Mouse (Mus musculus) hindbrain, embryonic 13.5 days (tissue): Measurements from ENCODE around the gene Efr3b. TPM values are rescaled to one million over a fixed set of nuclear protein-coding genes. Genes with fewer than 3 reads are reported as not detected.
A peak's percentile ranks its signal among the peaks of the same experiment; 100 is the strongest.
"Not testable (repeated sequence)": the region's sequence is repeated elsewhere in the genome, so short reads cannot be mapped to it uniquely, and the experiment has no call there.

Experiments used
- ATAC-seq: fragments of 200-750 bp; cut with Nextera tagmentation; 2 replicates; pipeline ENCODE4 v1.8.0; 2017; ENCODE audit warnings: moderate TSS enrichment; ENCODE audit not compliant: low FRiP score
- H3K27ac ChIP-seq: fragments of 300-500 bp; sonication (generic); 2 replicates; pipeline ENCODE4 v1.5.1; 2015; ENCODE audit warnings: inconsistent platforms, mild to moderate bottlenecking, moderate library complexity
- H3K27me3 ChIP-seq: fragments of 300-500 bp; sonication (generic); 2 replicates; pipeline ENCODE4 v1.6.1; 2015; ENCODE audit warnings: mild to moderate bottlenecking, inconsistent platforms
- H3K36me3 ChIP-seq: fragments of 300-500 bp; sonication (generic); 2 replicates; pipeline ENCODE4 v1.6.1; 2015; ENCODE audit warnings: mild to moderate bottlenecking, inconsistent platforms
- H3K4me1 ChIP-seq: fragments of 300-500 bp; sonication (generic); replicated peaks from 2 replicates; pipeline ENCODE4 v1.6.1; 2015; ENCODE audit warnings: inconsistent platforms
- H3K4me2 ChIP-seq: fragments of 300-500 bp; sonication (generic); 2 replicates; pipeline ENCODE4 v1.6.1; 2015; ENCODE audit warnings: inconsistent platforms, mild to moderate bottlenecking, moderate library complexity
- H3K4me3 ChIP-seq: fragments of 300-500 bp; sonication (generic); 2 replicates; pipeline ENCODE4 v1.5.1; 2015; ENCODE audit warnings: mild to moderate bottlenecking, inconsistent platforms
- H3K9ac ChIP-seq: fragments of 300-500 bp; sonication (generic); 2 replicates; pipeline ENCODE4 v1.6.1; 2015; ENCODE audit warnings: mild to moderate bottlenecking, inconsistent platforms
- H3K9me3 ChIP-seq: fragments of 300-500 bp; sonication (generic); 2 replicates; pipeline ENCODE4 v1.6.1; 2016; ENCODE audit warnings: inconsistent platforms
- WGBS: fragments of 180-500 bp; shearing (Covaris S2); methylation state at CpG from one replicate; pipeline ENCODE4 v1.1.7; 2015; 5-methylcytosine and 5-hydroxymethylcytosine counted together
- polyA plus RNA-seq: library from polyadenylated mRNA; unstranded; fragments of >200 nt; fragmentation: Nextera tagmentation; extraction: Ambion mirVana; gene quantifications from 2 replicates; pipeline ENCODE4 v1.2.1, GENCODE M21; 2015

Efr3b gene
- polyA plus RNA-seq, 1 experiment from 2014 or later = 36.2 TPM

GRCm38 (mm10) chr12:4006079-4006478, 32.6 kb downstream of the Efr3b start:
- ATAC-seq = peak; percentile 50; the same call in 1 of the 2 replicates
- H3K4me1 ChIP-seq = peaks cover 49% of the 10 kb centered on the region
- WGBS = 82% methylated on average over 7 of the region's 7 CpGs

GRCm38 (mm10) chr12:4004648-4005047, 34.1 kb downstream of the Efr3b start:
- Histone ChIP-seq H3K4me3 (no peak overlapping the region), H3K4me1 (peaks cover 41% of the 10 kb centered on the region), H3K4me2 (no peak overlapping the region), H3K36me3 (peaks cover 12% of the 10 kb centered on the region), H3K9ac (no peak overlapping the region), H3K9me3 (no peaks in the 10 kb centered on the region), H3K27ac (no peak overlapping the region), H3K27me3 (no peaks in the 10 kb centered on the region)
- 8% methylated on average over 6 of the region's 6 CpGs for WGBS
- no peak for ATAC-seq

More at GRCm38 (mm10) chr12:4006079-4006478, 32.6 kb downstream of the Efr3b start:
- no peaks in the 10 kb centered on the region for H3K9me3 ChIP-seq
- no peaks in the 10 kb centered on the region for H3K36me3 ChIP-seq
- H3K4me2 ChIP-seq = no peak overlapping the region
- no peaks in the 10 kb centered on the region for H3K27me3 ChIP-seq
- no peak overlapping the region for H3K4me3 ChIP-seq
- 0 out of 2 replicates have a peak overlapping the region, but pooled peaks have one; percentile 12 for H3K27ac ChIP-seq
- H3K9ac ChIP-seq = no peak overlapping the region

- ATAC-seq = no peak
- Histone ChIP-seq H3K9ac (no peak overlapping the region), H3K27me3 (no peaks in the 10 kb centered on the region), H3K9me3 (no peaks in the 10 kb centered on the region), H3K4me2 (no peak overlapping the region), H3K4me3 (no peak overlapping the region), H3K36me3 (peaks cover 40% of the 10 kb centered on the region), H3K27ac (no peak overlapping the region), H3K4me1 (0 out of 2 replicates have a peak, but pooled peaks cover 2% of the 10 kb centered on the region)
- 97% methylated on average over 5 of the region's 5 CpGs for WGBS
Observed at GRCm38 (mm10) chr12:4000406-4000805, 38.3 kb downstream of the Efr3b start.

- Histone ChIP-seq H3K4me2 (no peak overlapping the region), H3K27me3 (no peaks in the 10 kb centered on the region), H3K27ac (no peak overlapping the region), H3K4me1 (no peaks in the 10 kb centered on the region), H3K9ac (no peak overlapping the region), H3K4me3 (no peak overlapping the region), H3K36me3 (peaks cover 52% of the 10 kb centered on the region), H3K9me3 (no peaks in the 10 kb centered on the region)
- 83% methylated on average over 9 of the region's 9 CpGs for WGBS
- no peak for ATAC-seq
Observed at GRCm38 (mm10) chr12:3996749-3997148, 42.0 kb downstream of the Efr3b start.

- peaks cover 21% of the 10 kb centered on the region for H3K36me3 ChIP-seq
- H3K27ac ChIP-seq = no peak overlapping the region
- no peak overlapping the region for H3K9ac ChIP-seq
- H3K4me2 ChIP-seq = no peak overlapping the region
- peaks cover 6% of the 10 kb centered on the region for H3K4me1 ChIP-seq
- H3K4me3 ChIP-seq = no peak overlapping the region
- no peak for ATAC-seq
- no peaks in the 10 kb centered on the region for H3K27me3 ChIP-seq
- no peaks in the 10 kb centered on the region for H3K9me3 ChIP-seq
- 58% methylated on average over 3 of the region's 3 CpGs for WGBS
Observed at GRCm38 (mm10) chr12:3991047-3991446, 47.7 kb downstream of the Efr3b start.

- Histone ChIP-seq H3K9ac (no peak overlapping the region), H3K27ac (no peak overlapping the region), H3K9me3 (no peaks in the 10 kb centered on the region), H3K27me3 (no peaks in the 10 kb centered on the region), H3K4me1 (peaks cover 6% of the 10 kb centered on the region), H3K4me3 (no peak overlapping the region), H3K36me3 (peaks cover 19% of the 10 kb centered on the region), H3K4me2 (no peak overlapping the region)
- 14% methylated on average over 2 of the region's 2 CpGs for WGBS
- no peak for ATAC-seq
Observed at GRCm38 (mm10) chr12:3989943-3990342, 48.8 kb downstream of the Efr3b start.

GRCm38 (mm10) chr12:3984446-3984845, 54.3 kb downstream of the Efr3b start:
- peaks cover 33% of the 10 kb centered on the region for H3K36me3 ChIP-seq
- WGBS = 87% methylated on average over 9 of the region's 9 CpGs
- no peak overlapping the region for H3K9ac ChIP-seq

GRCm38 (mm10) chr12:3983736-3984135, 55.0 kb downstream of the Efr3b start:
- peaks cover 6% of the 10 kb centered on the region; the same call in 1 of the 2 replicates for H3K27me3 ChIP-seq
- WGBS = 0% methylated on average over 1 of the region's 1 CpGs
- H3K4me1 ChIP-seq = peaks cover 21% of the 10 kb centered on the region
- no peak overlapping the region for H3K9ac ChIP-seq
- no peak overlapping the region for H3K4me3 ChIP-seq
- H3K4me2 ChIP-seq = no peak overlapping the region
- H3K27ac ChIP-seq = no peak overlapping the region
- ATAC-seq = no peak
- H3K9me3 ChIP-seq = no peaks in the 10 kb centered on the region
- peaks cover 40% of the 10 kb centered on the region for H3K36me3 ChIP-seq

More at GRCm38 (mm10) chr12:3984446-3984845, 54.3 kb downstream of the Efr3b start:
- Histone ChIP-seq H3K27ac (no peak overlapping the region), H3K9me3 (no peaks in the 10 kb centered on the region), H3K4me1 (peaks cover 21% of the 10 kb centered on the region), H3K4me3 (no peak overlapping the region), H3K27me3 (peaks cover 6% of the 10 kb centered on the region; the same call in 1 of the 2 replicates), H3K4me2 (no peak overlapping the region)
- ATAC-seq = no peak

- ATAC-seq = no peak
- H3K27ac ChIP-seq = 0 out of 2 replicates have a peak overlapping the region, but pooled peaks have one; percentile 40
- peaks cover 55% of the 10 kb centered on the region for H3K36me3 ChIP-seq
- peak overlapping the region; percentile 64 for H3K9ac ChIP-seq
- peak overlapping the region; percentile 65 for H3K4me2 ChIP-seq
- 26% methylated on average over 6 of the region's 6 CpGs for WGBS
- peaks cover 21% of the 10 kb centered on the region for H3K4me1 ChIP-seq
- H3K27me3 ChIP-seq = peaks cover 6% of the 10 kb centered on the region; the same call in 1 of the 2 replicates
- peak overlapping the region; percentile 42 for H3K4me3 ChIP-seq
- H3K9me3 ChIP-seq = no peaks in the 10 kb centered on the region
Observed at GRCm38 (mm10) chr12:3982257-3982656, 56.5 kb downstream of the Efr3b start.

GRCm38 (mm10) chr12:3981350-3982131, 57.2 kb downstream of the Efr3b start:
- under 1% methylated on average over 41 of the region's 41 CpGs for WGBS
- ATAC-seq = peak; percentile 84
- H3K27ac ChIP-seq = peak overlapping the region; percentile 40; the same call in 1 of the 2 replicates

GRCm38 (mm10) chr12:3980991-3981349, 57.7 kb downstream of the Efr3b start:
- 73% methylated on average over 1 of the region's 1 CpGs for WGBS
- ATAC-seq = 0 out of 2 replicates have a peak, but pooled peaks have one; percentile 3
- H3K4me2 ChIP-seq = peak overlapping the region; percentile 65
- peak overlapping the region; percentile 42; the same call in 1 of the 2 replicates for H3K4me3 ChIP-seq
- H3K27me3 ChIP-seq = peaks cover 6% of the 10 kb centered on the region; the same call in 1 of the 2 replicates
- H3K9ac ChIP-seq = 0 out of 2 replicates have a peak overlapping the region, but pooled peaks have one; percentile 64
- peaks cover 21% of the 10 kb centered on the region for H3K4me1 ChIP-seq
- H3K36me3 ChIP-seq = peaks cover 68% of the 10 kb centered on the region
- H3K9me3 ChIP-seq = no peaks in the 10 kb centered on the region
- peak overlapping the region; percentile 35; the same call in 1 of the 2 replicates for H3K27ac ChIP-seq

More at GRCm38 (mm10) chr12:3981350-3982131, 57.2 kb downstream of the Efr3b start:
- Histone ChIP-seq H3K4me2 (peak overlapping the region; percentile 65), H3K9me3 (no peaks in the 10 kb centered on the region), H3K4me1 (peaks cover 21% of the 10 kb centered on the region), H3K9ac (peak overlapping the region; percentile 64), H3K27me3 (peaks cover 6% of the 10 kb centered on the region; the same call in 1 of the 2 replicates), H3K36me3 (peaks cover 62% of the 10 kb centered on the region), H3K4me3 (peak overlapping the region; percentile 42)

GRCm38 (mm10) chr12:3973169-3973568, 65.5 kb downstream of the Efr3b start:
- not testable (repeated sequence) for H3K27ac ChIP-seq, H3K4me3 ChIP-seq, H3K9ac ChIP-seq, ATAC-seq, H3K27me3 ChIP-seq, H3K9me3 ChIP-seq, H3K4me2 ChIP-seq, H3K4me1 ChIP-seq
- H3K36me3 ChIP-seq = peaks cover 90% of the 10 kb centered on the region
- 98% methylated on average over 6 of the region's 6 CpGs for WGBS
